Mouse (Mus musculus) intestine, embryonic 15.5 days (tissue): ENCODE measurements around the gene Aldh3b3. TPM values are rescaled to one million over a fixed set of nuclear protein-coding genes. Genes with fewer than 3 reads are reported as not detected.
"Not testable (repeated sequence)": the region's sequence is repeated elsewhere in the genome, so short reads cannot be mapped to it uniquely, and the experiment has no call there.

Experiments
- ATAC-seq: fragments of 200-750 bp; cut with Nextera tagmentation; 2 replicates; pipeline ENCODE4 v1.8.0; 2017; ENCODE audit warnings: moderate TSS enrichment, moderate library complexity
- H3K27ac ChIP-seq: fragments of 300-500 bp; sonication (generic); 2 replicates; pipeline ENCODE4 v1.5.1; 2015; ENCODE audit warnings: mild to moderate bottlenecking, inconsistent platforms
- H3K27me3 ChIP-seq: fragments of 300-500 bp; sonication (generic); replicated peaks from 2 replicates; pipeline ENCODE4 v1.6.1; 2015; ENCODE audit warnings: inconsistent platforms
- H3K36me3 ChIP-seq: fragments of 300-500 bp; sonication (generic); 2 replicates; pipeline ENCODE4 v1.6.1; 2015; ENCODE audit warnings: inconsistent platforms
- H3K4me1 ChIP-seq: fragments of 300-500 bp; sonication (generic); replicated peaks from 2 replicates; pipeline ENCODE4 v1.6.1; 2015; ENCODE audit warnings: inconsistent platforms
- H3K4me2 ChIP-seq: fragments of 300-500 bp; sonication (generic); replicated peaks from 2 replicates; pipeline ENCODE4 v1.6.1; 2015; ENCODE audit warnings: mild to moderate bottlenecking, inconsistent platforms
- H3K4me3 ChIP-seq: fragments of 300-500 bp; sonication (generic); replicated peaks from 2 replicates; pipeline ENCODE4 v1.5.1; 2015; ENCODE audit warnings: inconsistent platforms
- H3K9ac ChIP-seq: fragments of 300-500 bp; sonication (generic); 2 replicates; pipeline ENCODE4 v1.6.1; 2015; ENCODE audit warnings: inconsistent platforms
- H3K9me3 ChIP-seq: fragments of 300-500 bp; sonication (generic); 2 replicates; pipeline ENCODE4 v1.6.1; 2016; ENCODE audit warnings: inconsistent platforms
- WGBS: fragments of 180-500 bp; shearing (Covaris S2); methylation state at CpG from one replicate; pipeline ENCODE4 v1.1.7; 2015; 5-methylcytosine and 5-hydroxymethylcytosine counted together
- polyA plus RNA-seq: library from polyadenylated mRNA; unstranded; fragments of >200 nt; fragmentation: Nextera tagmentation; extraction: Ambion mirVana; gene quantifications from 2 replicates; pipeline ENCODE4 v1.2.1, GENCODE M21; 2015

The Aldh3b3 gene
- polyA plus RNA-seq, 1 experiment from 2014 or later: not detected

DNA sequence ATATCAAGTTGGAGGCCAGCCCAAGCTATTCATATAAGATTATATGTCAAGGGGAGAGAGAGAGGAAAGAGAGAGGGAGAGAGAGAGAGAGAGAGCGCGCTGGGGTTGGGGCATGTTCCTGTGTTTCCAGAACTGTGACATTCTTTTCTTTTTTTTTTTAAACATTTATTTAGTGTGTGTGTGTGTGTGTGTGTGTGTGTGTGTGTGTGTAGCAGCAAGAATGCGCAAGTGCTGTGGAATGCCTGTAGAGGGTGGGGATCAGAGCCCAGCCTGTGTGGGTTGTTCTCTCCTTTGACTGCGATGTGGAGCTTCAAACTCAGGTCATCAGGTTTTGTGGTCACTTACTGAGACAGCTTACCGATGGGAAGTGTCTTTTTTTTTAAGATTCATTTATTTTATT lies 1.8 kb downstream of the Aldh3b3 start:
- Histone ChIP-seq H3K4me1 (peaks cover 2% of the 10 kb centered on the region; the same call in 1 of the 2 replicates), H3K27me3 (no peaks in the 10 kb centered on the region), H3K36me3 (no peaks in the 10 kb centered on the region), H3K9me3 (no peaks in the 10 kb centered on the region), H3K9ac (no peak overlapping the region), H3K4me3 (no peak overlapping the region), H3K27ac (no peak overlapping the region), H3K4me2 (no peak overlapping the region)
- no peak for ATAC-seq
- 72% methylated on average over 5 of the region's 5 CpGs for WGBS

DNA sequence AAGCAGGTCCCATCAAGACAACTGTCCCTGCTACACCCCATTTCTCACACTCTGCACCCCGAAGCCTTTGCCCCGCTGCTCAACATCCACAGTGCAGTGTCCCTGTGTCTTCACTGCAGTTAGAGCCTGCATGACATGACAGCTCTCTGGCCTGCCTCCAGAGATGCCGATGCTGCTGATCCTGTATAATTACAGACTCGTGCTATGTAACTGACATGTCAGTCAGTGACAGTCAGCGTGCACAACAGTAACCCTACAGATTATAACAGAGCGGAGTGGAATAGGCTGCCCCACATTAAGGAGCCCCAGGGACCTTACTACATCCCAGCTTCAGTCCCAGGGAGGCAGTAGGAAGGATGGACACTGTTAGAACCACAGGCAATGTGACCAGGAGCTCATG lies 3.4 kb downstream of the Aldh3b3 start:
- H3K27ac ChIP-seq, H3K9ac ChIP-seq, ATAC-seq, H3K4me3 ChIP-seq, H3K36me3 ChIP-seq, H3K27me3 ChIP-seq, H3K4me1 ChIP-seq, H3K9me3 ChIP-seq, H3K4me2 ChIP-seq: not testable (repeated sequence)
- 86% methylated on average over 6 of the region's 6 CpGs for WGBS

GRCm38 (mm10) chr19:3962469-3962868 lies 4.0 kb downstream of the Aldh3b3 start:
- H3K27me3 ChIP-seq: no peaks in the 10 kb centered on the region
- no peak overlapping the region for H3K27ac ChIP-seq
- WGBS: 15% methylated on average over 2 of the region's 2 CpGs
- no peaks in the 10 kb centered on the region for H3K9me3 ChIP-seq
- H3K4me3 ChIP-seq: no peak overlapping the region
- H3K4me2 ChIP-seq: no peak overlapping the region
- H3K36me3 ChIP-seq: no peaks in the 10 kb centered on the region
- H3K9ac ChIP-seq: no peak overlapping the region
- no peak for ATAC-seq
- no peaks in the 10 kb centered on the region for H3K4me1 ChIP-seq

DNA sequence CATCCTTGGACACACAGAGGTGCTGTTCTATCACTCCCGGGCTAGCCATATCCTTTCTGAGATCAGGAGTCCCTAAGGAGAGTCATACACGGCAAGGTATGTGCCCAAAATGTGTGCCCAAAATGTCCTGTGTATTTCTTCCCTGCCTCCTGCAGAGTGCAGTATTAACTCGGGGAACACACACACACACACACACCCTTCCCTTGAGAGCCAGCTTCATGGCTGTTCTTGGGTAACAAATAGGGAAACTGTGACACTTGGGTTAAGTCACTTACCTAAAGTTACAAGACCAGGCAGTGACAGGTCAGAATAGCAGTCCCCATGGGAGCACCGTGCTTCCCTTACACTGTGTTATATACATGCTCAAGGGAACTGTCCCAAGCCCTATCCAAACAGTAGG lies 5.6 kb downstream of the Aldh3b3 start:
- Histone ChIP-seq H3K36me3 (no peaks in the 10 kb centered on the region), H3K9ac (no peak overlapping the region), H3K4me3 (no peak overlapping the region), H3K4me2 (no peak overlapping the region), H3K27me3 (no peaks in the 10 kb centered on the region), H3K27ac (no peak overlapping the region), H3K4me1 (no peaks in the 10 kb centered on the region), H3K9me3 (no peaks in the 10 kb centered on the region)
- 74% methylated on average over 4 of the region's 4 CpGs for WGBS
- no peak for ATAC-seq

DNA sequence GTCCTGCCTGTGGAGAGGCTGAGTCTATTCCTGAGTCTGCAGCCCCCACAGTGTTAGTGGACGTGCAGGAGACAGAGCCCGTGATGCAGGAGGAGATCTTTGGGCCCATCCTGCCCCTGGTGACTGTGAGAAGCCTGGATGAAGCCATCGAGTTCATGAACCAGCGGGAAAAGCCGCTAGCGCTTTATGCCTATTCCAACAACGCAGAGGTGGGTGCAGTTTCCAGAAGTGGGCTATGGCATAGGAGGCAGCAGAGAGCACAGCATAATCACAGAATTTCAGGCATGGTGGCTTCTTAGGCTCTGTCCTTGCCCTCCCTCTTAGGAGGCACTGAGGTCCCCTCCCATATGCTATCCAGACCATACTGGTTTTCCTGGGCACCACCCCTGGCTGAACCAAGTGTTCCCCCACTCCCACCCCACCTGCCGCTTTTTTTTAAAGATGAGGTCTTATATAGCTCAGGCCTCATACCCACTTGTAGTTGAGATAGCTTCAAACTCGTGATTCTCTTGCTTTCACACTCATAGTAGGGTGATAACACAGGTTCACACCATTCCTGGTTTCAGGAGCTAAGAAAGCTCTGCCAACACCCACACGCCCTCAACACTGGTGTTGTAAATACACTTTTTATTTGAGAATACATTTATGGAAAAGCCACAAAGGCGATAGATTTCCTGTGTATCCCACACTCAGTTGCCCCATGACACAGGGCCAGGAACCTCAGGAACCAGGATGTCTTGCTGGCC lies 8.1 kb downstream of the Aldh3b3 start:
- WGBS: 68% methylated on average over 11 of the region's 11 CpGs
- no peak overlapping the region for H3K9ac ChIP-seq
- no peaks in the 10 kb centered on the region for H3K36me3 ChIP-seq
- no peak overlapping the region for H3K4me3 ChIP-seq
- no peaks in the 10 kb centered on the region for H3K9me3 ChIP-seq
- H3K27ac ChIP-seq: no peak overlapping the region
- no peaks in the 10 kb centered on the region for H3K4me1 ChIP-seq
- no peak for ATAC-seq
- H3K4me2 ChIP-seq: no peak overlapping the region
- H3K27me3 ChIP-seq: no peaks in the 10 kb centered on the region

DNA sequence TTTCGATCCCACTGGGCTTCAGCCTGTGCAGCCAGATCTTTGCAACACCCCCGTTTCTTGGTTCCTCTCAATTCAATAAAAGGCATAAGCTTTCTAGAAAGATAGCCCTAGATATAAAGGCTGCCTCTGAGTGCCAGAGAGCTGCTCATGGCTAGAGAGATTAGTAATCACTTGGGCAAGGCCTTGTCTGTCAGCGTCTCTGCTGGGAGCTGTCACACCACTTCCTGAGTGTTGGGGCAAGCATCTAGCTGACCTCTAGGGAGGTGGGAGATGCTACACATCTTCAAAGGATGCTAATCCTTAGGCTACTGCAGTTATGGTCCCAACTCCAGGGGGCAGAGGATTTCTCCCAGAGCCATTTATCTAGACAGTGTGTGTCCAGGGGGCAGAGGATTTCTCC lies 8.8 kb downstream of the Aldh3b3 start:
- H3K27ac ChIP-seq: no peak overlapping the region
- H3K4me2 ChIP-seq: no peak overlapping the region
- no peak overlapping the region for H3K4me3 ChIP-seq
- H3K36me3 ChIP-seq: no peaks in the 10 kb centered on the region
- no peaks in the 10 kb centered on the region for H3K27me3 ChIP-seq
- ATAC-seq: no peak
- 0 out of 2 replicates have a peak, but pooled peaks cover 2% of the 10 kb centered on the region for H3K4me1 ChIP-seq
- WGBS: 59% methylated on average over 3 of the region's 3 CpGs
- no peak overlapping the region for H3K9ac ChIP-seq
- H3K9me3 ChIP-seq: no peaks in the 10 kb centered on the region

DNA sequence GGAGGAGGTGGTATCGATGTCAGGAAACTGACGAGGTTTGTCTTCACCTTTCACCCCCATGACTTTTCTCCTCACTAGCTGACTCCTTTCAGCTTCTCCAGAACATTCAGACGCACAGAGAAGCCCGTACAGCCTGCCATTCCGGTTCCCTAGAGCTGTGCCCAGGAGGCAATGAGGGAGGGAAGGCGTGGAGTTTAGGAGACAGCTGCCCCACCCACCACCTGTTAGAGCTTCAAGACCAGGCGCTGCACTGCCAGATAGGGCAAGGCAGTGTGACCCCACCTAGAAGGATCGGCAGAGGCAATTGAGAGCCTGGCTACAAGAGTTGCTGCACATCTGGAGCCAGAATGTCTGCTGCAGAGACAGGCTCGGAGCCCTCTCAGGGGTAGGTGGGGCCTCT lies 13.8 kb downstream of the Aldh3b3 start, which contains the start of gene Aldh3b2:
Gene Aldh3b2 (plus strand): TSS at position 100 of the 400 bp plus-strand sequence.
- 0 out of 2 replicates have a peak within 1 kb of the TSS, but pooled peaks have one; percentile 6 for H3K27ac ChIP-seq
- no peaks in the 10 kb centered on the region for H3K9me3 ChIP-seq
- ATAC-seq: peak; percentile 84
- no peaks in the 10 kb centered on the region for H3K36me3 ChIP-seq
- no peak within 1 kb of the TSS for H3K4me3 ChIP-seq
- no peak within 1 kb of the TSS for H3K4me2 ChIP-seq
- H3K9ac ChIP-seq: no peak within 1 kb of the TSS
- no peaks in the 10 kb centered on the region for H3K27me3 ChIP-seq
- H3K4me1 ChIP-seq: 0 out of 2 replicates have a peak, but pooled peaks cover 5% of the 10 kb centered on the region
- WGBS: 19% methylated on average over 9 of the region's 9 CpGs

DNA sequence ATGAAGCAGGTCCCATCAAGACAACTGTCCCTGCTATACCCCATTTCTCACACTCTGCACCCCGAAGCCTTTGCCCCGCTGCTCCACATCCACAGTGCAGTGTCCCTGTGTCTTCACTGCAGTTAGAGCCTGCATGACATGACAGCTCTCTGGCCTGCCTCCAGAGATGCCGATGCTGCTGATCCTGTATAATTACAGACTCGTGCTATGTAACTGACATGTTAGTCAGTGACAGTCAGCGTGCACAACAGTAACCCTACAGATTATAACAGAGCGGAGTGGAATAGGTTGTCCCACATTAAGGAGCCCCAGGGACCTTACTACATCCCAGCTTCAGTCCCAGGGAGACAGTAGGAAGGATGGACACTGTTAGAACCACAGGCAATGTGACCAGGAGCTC lies 16.2 kb downstream of the Aldh3b3 start:
- H3K36me3 ChIP-seq, H3K4me1 ChIP-seq, H3K4me3 ChIP-seq, H3K9ac ChIP-seq, H3K9me3 ChIP-seq, H3K27me3 ChIP-seq, H3K4me2 ChIP-seq, H3K27ac ChIP-seq, ATAC-seq: not testable (repeated sequence)
- WGBS: 89% methylated on average over 6 of the region's 6 CpGs

- Histone ChIP-seq H3K27me3 (no peaks in the 10 kb centered on the region), H3K4me2 (no peak overlapping the region), H3K9ac (no peak overlapping the region), H3K27ac (no peak overlapping the region), H3K4me3 (no peak overlapping the region), H3K36me3 (no peaks in the 10 kb centered on the region), H3K4me1 (peaks cover 5% of the 10 kb centered on the region; the same call in 1 of the 2 replicates), H3K9me3 (no peaks in the 10 kb centered on the region)
- WGBS: 65% methylated on average over 2 of the region's 2 CpGs
- ATAC-seq: no peak
These were observed 17.4 kb downstream of the Aldh3b3 start for GRCm38 (mm10) chr19:3975866-3976265.

DNA sequence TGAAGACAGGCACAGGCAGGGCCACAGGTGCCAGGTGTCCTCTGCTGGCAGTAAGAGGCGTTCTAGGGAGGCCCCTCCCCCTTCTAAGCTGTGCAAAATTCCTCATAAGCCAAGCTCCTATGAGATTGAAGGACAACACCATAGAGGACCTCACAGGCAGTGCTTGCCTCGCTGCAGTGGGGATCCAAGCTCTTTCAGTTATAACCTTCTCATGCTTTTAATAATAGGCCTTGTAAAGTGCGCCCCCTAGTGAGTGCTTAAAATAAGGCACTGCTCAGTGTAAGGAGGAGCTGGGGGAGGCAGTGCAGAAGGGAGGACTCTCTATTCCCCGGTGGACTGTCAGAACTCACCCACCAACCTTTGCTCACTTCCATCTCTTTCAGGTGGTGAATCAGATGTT lies 21.9 kb downstream of the Aldh3b3 start:
- peaks cover 7% of the 10 kb centered on the region for H3K4me1 ChIP-seq
- H3K27ac ChIP-seq: no peak overlapping the region
- no peaks in the 10 kb centered on the region for H3K36me3 ChIP-seq
- no peaks in the 10 kb centered on the region for H3K9me3 ChIP-seq
- 7% methylated on average over 4 of the region's 4 CpGs for WGBS
- peak; percentile 81 for ATAC-seq
- H3K4me2 ChIP-seq: no peak overlapping the region
- no peak overlapping the region for H3K9ac ChIP-seq
- H3K27me3 ChIP-seq: no peaks in the 10 kb centered on the region
- no peak overlapping the region for H3K4me3 ChIP-seq

- no peaks in the 10 kb centered on the region for H3K36me3 ChIP-seq
- ATAC-seq: no peak
- H3K9me3 ChIP-seq: no peaks in the 10 kb centered on the region
- H3K9ac ChIP-seq: no peak overlapping the region
- H3K4me2 ChIP-seq: no peak overlapping the region
- no peak overlapping the region for H3K27ac ChIP-seq
- no peaks in the 10 kb centered on the region for H3K27me3 ChIP-seq
- no peak overlapping the region for H3K4me3 ChIP-seq
- 70% methylated on average over 9 of the region's 9 CpGs for WGBS
- peaks cover 11% of the 10 kb centered on the region for H3K4me1 ChIP-seq
These were observed 22.5 kb downstream of the Aldh3b3 start for GRCm38 (mm10) chr19:3980917-3981316.

DNA sequence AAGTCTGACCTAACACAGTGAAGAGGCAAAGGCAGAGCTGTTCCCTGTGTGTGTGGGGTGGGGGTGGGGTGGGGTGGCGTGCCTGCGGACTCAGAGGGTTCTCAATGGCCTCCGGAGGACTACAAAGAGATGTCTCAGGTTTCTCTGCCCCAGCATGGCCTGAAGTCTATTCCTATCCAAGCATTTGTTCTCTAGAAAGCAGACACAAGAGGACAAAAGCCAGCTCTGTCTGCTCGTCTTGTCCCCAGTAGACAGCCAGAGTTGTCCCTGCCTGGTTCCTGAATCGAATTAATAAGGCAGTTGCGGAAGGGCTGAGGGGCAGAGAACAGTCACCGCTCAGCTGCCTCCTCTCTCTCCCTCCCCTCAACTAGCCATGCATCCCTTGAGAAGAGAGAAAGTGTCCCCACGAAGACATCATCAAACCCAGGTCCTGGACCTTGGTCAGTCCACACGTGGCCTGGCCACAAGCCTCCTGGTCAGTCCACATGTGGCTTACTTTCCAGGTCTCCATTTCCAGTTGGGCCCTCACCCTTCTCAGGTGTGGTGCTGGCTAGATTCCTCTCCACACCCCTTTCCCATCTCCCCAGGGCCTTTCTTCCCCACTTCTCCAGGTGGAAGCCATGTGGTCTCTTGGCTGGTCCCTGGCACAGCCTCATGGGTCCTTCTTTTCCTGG lies 25.2 kb downstream of the Aldh3b3 start:
- Histone ChIP-seq H3K36me3 (no peaks in the 10 kb centered on the region), H3K9ac (no peak overlapping the region), H3K27me3 (no peaks in the 10 kb centered on the region), H3K27ac (no peak overlapping the region), H3K9me3 (no peaks in the 10 kb centered on the region), H3K4me3 (no peak overlapping the region), H3K4me1 (peaks cover 22% of the 10 kb centered on the region), H3K4me2 (no peak overlapping the region)
- 58% methylated on average over 9 of the region's 9 CpGs for WGBS
- no peak for ATAC-seq

DNA sequence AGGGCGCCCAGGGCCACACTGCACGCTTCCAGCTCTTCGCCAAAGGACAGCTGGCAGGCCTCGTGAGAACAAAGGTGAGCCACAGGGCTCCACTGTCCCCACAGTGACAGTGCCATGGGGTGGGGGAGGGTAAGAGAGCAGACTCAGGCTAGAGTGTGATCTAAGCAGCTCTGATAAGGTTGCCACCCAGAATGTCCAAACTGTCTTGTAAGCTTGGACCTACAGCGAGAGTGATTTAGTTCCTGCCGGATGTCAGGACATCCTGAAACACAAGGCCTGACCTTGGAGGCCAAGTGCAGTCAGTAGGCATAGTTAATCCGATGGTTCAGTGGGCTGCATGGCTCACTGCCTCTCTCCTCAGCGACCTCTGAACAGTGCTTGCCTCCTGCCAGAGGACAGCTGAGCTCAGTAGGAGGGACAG lies 26.8 kb downstream of the Aldh3b3 start:
- Histone ChIP-seq H3K27me3 (no peaks in the 10 kb centered on the region), H3K36me3 (no peaks in the 10 kb centered on the region), H3K9me3 (no peaks in the 10 kb centered on the region), H3K9ac (no peak overlapping the region), H3K27ac (peak overlapping the region; percentile 39), H3K4me2 (0 out of 2 replicates have a peak overlapping the region, but pooled peaks have one; percentile 6), H3K4me1 (peaks cover 22% of the 10 kb centered on the region), H3K4me3 (no peak overlapping the region)
- WGBS: 31% methylated on average over 8 of the region's 8 CpGs
- no peak for ATAC-seq
